Comparison of ENCODE assay signal across 22 mouse cellular contexts in genomic region chr5:74591413-74591812, GRCm38 (mm10). TPM values are rescaled to one million over a fixed set of nuclear protein-coding genes. Genes with fewer than 3 reads are reported as not detected.
A peak's percentile ranks its signal among the peaks of the same experiment; 100 is the strongest.
DNase-seq lines count a peak whose midpoint lies in the region; ATAC-seq and TF ChIP-seq lines count a peak whose summit lies in the region.
"Had no signal": no experiment of that assay in that cellular context is flagged by ENCODE, and none has a peak within 500 bp of the region (broad histone marks: within the 10 kb centered on the region; RNA-seq: fewer than 3 reads in every experiment).

No protein-coding gene starts in this region.

- H3K4me2 ChIP-seq in heart, embryonic 12.5 days, result no peak overlapping the region
- no peak overlapping the region for H3K4me2 ChIP-seq in lung, postnatal 0 days (replicated peaks; ENCODE audit: low read depth, low read length)
- H3K4me2 ChIP-seq: intestine, embryonic 15.5 days; limb, embryonic 12.5 days; midbrain, embryonic 11.5 days had no signal

- H3K4me3 ChIP-seq in heart, adult 2 months, result no peak overlapping the region
- H3K4me3 ChIP-seq in heart, embryonic 12.5 days, result no peak overlapping the region
- H3K4me3 ChIP-seq in lung, postnatal 0 days (ENCODE audit: low read depth, low read length), result no peak overlapping the region
- H3K4me3 ChIP-seq in limb, embryonic 10.5 days, result no peak overlapping the region
- H3K4me3 ChIP-seq: erythroblast, embryonic 14.5 days; hindbrain, embryonic 10.5 days; intestine, embryonic 15.5 days; left cerebral cortex, adult 2 months; limb, embryonic 12.5 days had no signal

- no peaks in the 10 kb centered on the region for H3K79me2 ChIP-seq in heart, adult 2 months (replicated peaks; ENCODE audit: control insufficient read depth, insufficient read depth, low read length)

- no peak overlapping the region for H3K27ac ChIP-seq in heart, adult 2 months
- H3K27ac ChIP-seq in heart, embryonic 12.5 days (ENCODE audit: poor library complexity, severe bottlenecking), result no peak overlapping the region
- H3K27ac ChIP-seq in lung, postnatal 0 days (ENCODE audit: low read length), result no peak overlapping the region
- H3K27ac ChIP-seq in limb, embryonic 10.5 days, result peak overlapping the region; percentile 48; the same call in 1 of the 2 replicates
- H3K27ac ChIP-seq: hindbrain, embryonic 10.5 days; intestine, embryonic 15.5 days; left cerebral cortex, adult 2 months; limb, embryonic 12.5 days; liver, embryonic 14.5 days; macrophage had no signal

- no peak for TF ChIP-seq EP300 in heart, adult 2 months (IDR thresholded peaks at IDR 0.05; ENCODE audit: insufficient read depth, low read depth, low read length)
- no peak for TF ChIP-seq EP300 in lung, postnatal 0 days (IDR thresholded peaks at IDR 0.05)

- intact Hi-C loops in heart, adult 2 months (cut with DNase I), result loop anchor here (5.0 kb wide), 1 partner anchor 279 kb away; no protein-coding TSS in a partner anchor

- H3K36me3 ChIP-seq in heart, adult 2 months (ENCODE audit: control insufficient read depth, insufficient read depth, low read length), result peaks cover 10% of the 10 kb centered on the region
- peaks cover 75% of the 10 kb centered on the region for H3K36me3 ChIP-seq in heart, embryonic 12.5 days
- H3K36me3 ChIP-seq in lung, postnatal 0 days (ENCODE audit: insufficient read depth, low read length), result peaks cover 31% of the 10 kb centered on the region
- peaks cover 91% of the 10 kb centered on the region for H3K36me3 ChIP-seq in limb, embryonic 10.5 days

- DNase-seq in heart, adult 2 months, result no peak
- DNase-seq in lung, postnatal 0 days (ENCODE audit: low spot score), result peak; percentile 25
- DNase-seq in lung, postnatal 25 days (ENCODE audit: low spot score), result no peak
- peak; percentile 34 for DNase-seq in NIH3T3 (ENCODE audit: low read depth)
- no peak for DNase-seq in limb, embryonic 10.5 days (ENCODE audit: low spot score)
- no peak for DNase-seq in right cerebral cortex, postnatal 25 days
- DNase-seq: adrenal gland, postnatal 25 days; cerebellum, adult 2 months; heart, adult 18-20 months; kidney, postnatal 10 days; retina, postnatal 1 day; thymus, adult 2 months had no signal

- TF ChIP-seq CTCF in heart, adult 2 months (IDR thresholded peaks at IDR 0.05), result peak; percentile 41
- TF ChIP-seq CTCF in lung, postnatal 0 days (IDR thresholded peaks at IDR 0.05), result peak; percentile 52

- H3K9ac ChIP-seq in heart, adult 2 months (ENCODE audit: low read depth, low read length), result no peak overlapping the region
- no peak overlapping the region for H3K9ac ChIP-seq in heart, embryonic 12.5 days
- no peak overlapping the region for H3K9ac ChIP-seq in lung, postnatal 0 days (replicated peaks; ENCODE audit: low read depth)
- H3K9ac ChIP-seq: intestine, embryonic 15.5 days; limb, embryonic 12.5 days; liver, embryonic 14.5 days had no signal

- no peaks in the 10 kb centered on the region for H3K9me3 ChIP-seq in heart, embryonic 12.5 days (replicated peaks)
- H3K9me3 ChIP-seq in lung, postnatal 0 days (ENCODE audit: low read length), result no peaks in the 10 kb centered on the region
- H3K9me3 ChIP-seq in limb, embryonic 10.5 days (replicated peaks), result no peaks in the 10 kb centered on the region
- H3K9me3 ChIP-seq: hindbrain, embryonic 10.5 days; intestine, embryonic 15.5 days; limb, embryonic 12.5 days had no signal

- H3K27me3 ChIP-seq in heart, adult 2 months (ENCODE audit: control insufficient read depth, insufficient read depth, low read length), result no peaks in the 10 kb centered on the region
- no peaks in the 10 kb centered on the region for H3K27me3 ChIP-seq in heart, embryonic 12.5 days (replicated peaks)
- no peaks in the 10 kb centered on the region for H3K27me3 ChIP-seq in lung, postnatal 0 days (replicated peaks; ENCODE audit: insufficient read depth, low read length)
- no peaks in the 10 kb centered on the region for H3K27me3 ChIP-seq in limb, embryonic 10.5 days (ENCODE audit: low read depth, poor library complexity, severe bottlenecking)
- H3K27me3 ChIP-seq: intestine, embryonic 15.5 days; limb, embryonic 12.5 days had no signal

- WGBS in heart, adult 2 months, result 92% methylated on average over 5 of the region's 5 CpGs
- WGBS in heart, embryonic 12.5 days, result 93% methylated on average over 5 of the region's 5 CpGs
- WGBS in lung, postnatal 0 days, result 90% methylated on average over 5 of the region's 5 CpGs
- WGBS in limb, embryonic 10.5 days, result 93% methylated on average over 5 of the region's 5 CpGs

- H3K4me1 ChIP-seq in heart, adult 2 months (ENCODE audit: control insufficient read depth, insufficient read depth, low read length), result no peaks in the 10 kb centered on the region
- no peaks in the 10 kb centered on the region for H3K4me1 ChIP-seq in heart, embryonic 12.5 days (replicated peaks)
- H3K4me1 ChIP-seq in lung, postnatal 0 days (ENCODE audit: insufficient read depth, low read depth, low read length), result no peaks in the 10 kb centered on the region
- peaks cover 28% of the 10 kb centered on the region for H3K4me1 ChIP-seq in limb, embryonic 10.5 days
- H3K4me1 ChIP-seq: hindbrain, embryonic 10.5 days; intestine, embryonic 15.5 days had no signal

- ATAC-seq in heart, embryonic 12.5 days (ENCODE audit: insufficient number of reproducible peaks, low FRiP score), result no peak
- no peak for ATAC-seq in lung, postnatal 0 days
- ATAC-seq: activated CD4-positive, CD25-positive, alpha-beta regulatory T cell, adult 4 months; intestine, embryonic 15.5 days had no signal

- no peak for TF ChIP-seq POLR2A in heart, adult 2 months (IDR thresholded peaks at IDR 0.05; ENCODE audit: insufficient read depth, low read depth, low read length)

RNA-seq across cellular contexts. Expression of gene Fip1l1, which starts 56.2 kb away (rescaled TPM):
- total RNA-seq in heart, adult 2 months (2021), result 10 to 100 TPM; 29.4 to 29.8 TPM
- polyA plus RNA-seq in heart, adult 2 months (2012; rRNA removed), result 14.8 and 17.6 TPM in 2 replicates
- polyA plus RNA-seq in heart, embryonic 12.5 days (2016; fragmentation: Nextera tagmentation; extraction: Ambion mirVana), result 84.8 and 86.4 TPM in 2 replicates
- 36.6 and 45.2 TPM in 2 replicates for polyA plus RNA-seq in lung, postnatal 0 days (2015; fragmentation: Nextera tagmentation; extraction: Ambion mirVana)
- polyA plus RNA-seq in limb, embryonic 10.5 days (2016; fragmentation: Nextera tagmentation; extraction: Ambion mirVana), result 118 and 141 TPM in 2 replicates

RNA-seq across cellular contexts. Expression of gene Scfd2, which starts 59.9 kb away (rescaled TPM):
- total RNA-seq in heart, adult 2 months (2021), result 10 to 100 TPM in 1 of 2 experiments, 1 to 10 TPM in 1; 9.1 to 13.9 TPM
- 11.9 and 17.0 TPM in 2 replicates for polyA plus RNA-seq in heart, adult 2 months (2012; rRNA removed)
- 13.6 and 17.2 TPM in 2 replicates for polyA plus RNA-seq in heart, embryonic 12.5 days (2016; fragmentation: Nextera tagmentation; extraction: Ambion mirVana)
- 10.9 and 11.4 TPM in 2 replicates for polyA plus RNA-seq in lung, postnatal 0 days (2015; fragmentation: Nextera tagmentation; extraction: Ambion mirVana)
- polyA plus RNA-seq in limb, embryonic 10.5 days (2016; fragmentation: Nextera tagmentation; extraction: Ambion mirVana), result 16.7 and 18.1 TPM in 2 replicates

Comparison
In these comparisons a context has a peak if more than half of its experiments do, and no peak if none do; other contexts are left out.
1. DNase-seq: peak in lung, postnatal 0 days (single experiment) and NIH3T3 (single experiment); none in heart, adult 2 months (0 of 2), lung, postnatal 25 days (single experiment), limb, embryonic 10.5 days (single experiment) and right cerebral cortex, postnatal 25 days (single experiment).